Mouse (Mus musculus) lung, adult 2 months (tissue): ENCODE measurements around the gene Ptprg.

Experiments used
- CTCF ChIP-seq: fragments of 200-500 bp; IDR thresholded peaks from 2 replicates; pipeline ENCODE4 v1.5.1; 2011; ENCODE audit warnings: mild to moderate bottlenecking, low read length, control low read depth; ENCODE audit not compliant: insufficient read depth
- POLR2A ChIP-seq: fragments of 200-500 bp; IDR thresholded peaks from 2 replicates; pipeline ENCODE4 v1.6.1; 2011; ENCODE audit warnings: low read depth, mild to moderate bottlenecking, control low read depth, low read length, borderline replicate concordance; ENCODE audit errors: extremely low read depth

DNA sequence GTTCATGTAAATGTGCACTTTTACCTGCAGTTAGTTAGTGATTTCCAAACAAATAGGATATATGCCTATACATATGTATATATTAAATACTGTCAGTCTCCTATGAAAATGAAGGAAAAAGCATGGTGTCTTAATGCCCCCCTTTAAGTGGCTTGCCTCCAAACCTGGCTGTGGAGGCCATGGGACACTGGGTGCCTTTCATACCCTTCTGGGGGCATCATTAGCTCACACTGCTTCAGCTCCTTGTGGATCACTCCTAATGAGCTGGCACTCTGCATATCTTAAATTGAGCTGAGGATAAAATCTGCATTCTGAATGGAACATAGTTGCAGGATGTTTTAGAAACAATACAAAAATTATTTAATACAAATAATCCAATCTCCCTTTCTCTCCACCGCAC, 136.7 kb downstream of the Ptprg start:
- TF ChIP-seq POLR2A = no peak
- TF ChIP-seq CTCF = no peak
